Mouse (Mus musculus): ENCODE measurements around the gene Map4k1. TPM values are rescaled to one million over a fixed set of nuclear protein-coding genes. Genes with fewer than 3 reads are reported as not detected.
A peak's percentile ranks its signal among the peaks of the same experiment; 100 is the strongest.

Map4k1 gene
- polyA plus RNA-seq, 1 experiment from 2014 or later: 10.0 TPM

GRCm38 (mm10) chr7:28953476-28954376 is 28.1 kb upstream of the Map4k1 start:
- Histone ChIP-seq H3K9ac (replicated peaks; ENCODE audit: low read depth, low read length) (no peak overlapping the region), H3K27ac (ENCODE audit: low read length) (peak overlapping the region; percentile 12; the same call in 1 of the 2 replicates), H3K4me3 (replicated peaks; ENCODE audit: low read length) (no peak overlapping the region), H3K36me3 (ENCODE audit: control insufficient read depth, insufficient read depth) (no peaks in the 10 kb centered on the region), H3K4me1 (replicated peaks; ENCODE audit: control insufficient read depth, insufficient read depth, low read length) (peaks cover 33% of the 10 kb centered on the region), H3K9me3 (ENCODE audit: control insufficient read depth, low read length) (no peaks in the 10 kb centered on the region), H3K27me3 (replicated peaks; ENCODE audit: control insufficient read depth, insufficient read depth, low read length) (no peaks in the 10 kb centered on the region), H3K4me2 (ENCODE audit: low read length) (no peak overlapping the region)
- 8% methylated on average over 2 of the region's 2 CpGs for WGBS
- peak; percentile 80 for ATAC-seq

- Histone ChIP-seq H3K27ac (ENCODE audit: low read length) (no peak overlapping the region), H3K4me3 (replicated peaks; ENCODE audit: low read length) (no peak overlapping the region), H3K9ac (replicated peaks; ENCODE audit: low read depth, low read length) (no peak overlapping the region), H3K27me3 (replicated peaks; ENCODE audit: control insufficient read depth, insufficient read depth, low read length) (no peaks in the 10 kb centered on the region), H3K36me3 (ENCODE audit: control insufficient read depth, insufficient read depth) (no peaks in the 10 kb centered on the region), H3K4me1 (replicated peaks; ENCODE audit: control insufficient read depth, insufficient read depth, low read length) (peaks cover 44% of the 10 kb centered on the region), H3K9me3 (ENCODE audit: control insufficient read depth, low read length) (no peaks in the 10 kb centered on the region), H3K4me2 (ENCODE audit: low read length) (no peak overlapping the region)
- WGBS: 80% methylated on average over 4 of the region's 4 CpGs
- ATAC-seq: no peak
Measured at GRCm38 (mm10) chr7:28954773-28955172, 27.1 kb upstream of the Map4k1 start.

- Histone ChIP-seq H3K4me1 (replicated peaks; ENCODE audit: control insufficient read depth, insufficient read depth, low read length) (peaks cover 50% of the 10 kb centered on the region), H3K36me3 (ENCODE audit: control insufficient read depth, insufficient read depth) (no peaks in the 10 kb centered on the region)
Measured at GRCm38 (mm10) chr7:28955295-28955897, 26.5 kb upstream of the Map4k1 start.

GRCm38 (mm10) chr7:28956270-28956669 is 25.6 kb upstream of the Map4k1 start:
- Histone ChIP-seq H3K27ac (ENCODE audit: low read length) (no peak overlapping the region), H3K36me3 (ENCODE audit: control insufficient read depth, insufficient read depth) (no peaks in the 10 kb centered on the region), H3K4me3 (replicated peaks; ENCODE audit: low read length) (no peak overlapping the region), H3K27me3 (replicated peaks; ENCODE audit: control insufficient read depth, insufficient read depth, low read length) (no peaks in the 10 kb centered on the region), H3K4me2 (ENCODE audit: low read length) (no peak overlapping the region), H3K4me1 (replicated peaks; ENCODE audit: control insufficient read depth, insufficient read depth, low read length) (peaks cover 59% of the 10 kb centered on the region), H3K9ac (replicated peaks; ENCODE audit: low read depth, low read length) (no peak overlapping the region), H3K9me3 (ENCODE audit: control insufficient read depth, low read length) (no peaks in the 10 kb centered on the region)
- no peak for ATAC-seq
- 86% methylated on average over 1 of the region's 1 CpGs for WGBS

More at GRCm38 (mm10) chr7:28955295-28955897, 26.5 kb upstream of the Map4k1 start:
- no peak overlapping the region for H3K9ac ChIP-seq (replicated peaks; ENCODE audit: low read depth, low read length)
- ATAC-seq: no peak
- no peaks in the 10 kb centered on the region for H3K9me3 ChIP-seq (ENCODE audit: control insufficient read depth, low read length)
- H3K27me3 ChIP-seq (replicated peaks; ENCODE audit: control insufficient read depth, insufficient read depth, low read length): no peaks in the 10 kb centered on the region
- WGBS: 37% methylated on average over 5 of the region's 5 CpGs
- H3K27ac ChIP-seq (ENCODE audit: low read length): no peak overlapping the region
- H3K4me3 ChIP-seq (replicated peaks; ENCODE audit: low read length): no peak overlapping the region
- no peak overlapping the region for H3K4me2 ChIP-seq (ENCODE audit: low read length)

- Histone ChIP-seq H3K4me1 (replicated peaks; ENCODE audit: control insufficient read depth, insufficient read depth, low read length) (peaks cover 58% of the 10 kb centered on the region), H3K27me3 (replicated peaks; ENCODE audit: control insufficient read depth, insufficient read depth, low read length) (no peaks in the 10 kb centered on the region), H3K36me3 (ENCODE audit: control insufficient read depth, insufficient read depth) (no peaks in the 10 kb centered on the region), H3K9ac (replicated peaks; ENCODE audit: low read depth, low read length) (no peak overlapping the region), H3K9me3 (ENCODE audit: control insufficient read depth, low read length) (no peaks in the 10 kb centered on the region), H3K4me2 (ENCODE audit: low read length) (no peak overlapping the region), H3K27ac (ENCODE audit: low read length) (no peak overlapping the region), H3K4me3 (replicated peaks; ENCODE audit: low read length) (no peak overlapping the region)
- 78% methylated on average over 6 of the region's 6 CpGs for WGBS
- ATAC-seq: no peak
Measured at GRCm38 (mm10) chr7:28957286-28957685, 24.6 kb upstream of the Map4k1 start.

GRCm38 (mm10) chr7:28957997-28958725 is 23.7 kb upstream of the Map4k1 start:
- H3K36me3 ChIP-seq (ENCODE audit: control insufficient read depth, insufficient read depth): no peaks in the 10 kb centered on the region
- no peaks in the 10 kb centered on the region for H3K27me3 ChIP-seq (replicated peaks; ENCODE audit: control insufficient read depth, insufficient read depth, low read length)
- 79% methylated on average over 1 of the region's 1 CpGs for WGBS
- no peak overlapping the region for H3K27ac ChIP-seq (ENCODE audit: low read length)
- no peak overlapping the region for H3K4me3 ChIP-seq (replicated peaks; ENCODE audit: low read length)
- no peak overlapping the region for H3K4me2 ChIP-seq (ENCODE audit: low read length)
- H3K9me3 ChIP-seq (ENCODE audit: control insufficient read depth, low read length): no peaks in the 10 kb centered on the region
- ATAC-seq: no peak
- no peak overlapping the region for H3K9ac ChIP-seq (replicated peaks; ENCODE audit: low read depth, low read length)
- H3K4me1 ChIP-seq (replicated peaks; ENCODE audit: control insufficient read depth, insufficient read depth, low read length): peaks cover 57% of the 10 kb centered on the region

- no peak overlapping the region for H3K4me2 ChIP-seq (ENCODE audit: low read length)
- 63% methylated on average over 1 of the region's 1 CpGs for WGBS
- no peaks in the 10 kb centered on the region for H3K27me3 ChIP-seq (replicated peaks; ENCODE audit: control insufficient read depth, insufficient read depth, low read length)
Measured at GRCm38 (mm10) chr7:28958770-28959169, 23.1 kb upstream of the Map4k1 start.

GRCm38 (mm10) chr7:28959505-28960045 is 22.3 kb upstream of the Map4k1 start:
- Histone ChIP-seq H3K9ac (replicated peaks; ENCODE audit: low read depth, low read length) (peak overlapping the region; percentile 18), H3K9me3 (ENCODE audit: control insufficient read depth, low read length) (no peaks in the 10 kb centered on the region), H3K27ac (ENCODE audit: low read length) (no peak overlapping the region), H3K4me2 (ENCODE audit: low read length) (peak overlapping the region; percentile 90), H3K4me3 (replicated peaks; ENCODE audit: low read length) (no peak overlapping the region), H3K4me1 (replicated peaks; ENCODE audit: control insufficient read depth, insufficient read depth, low read length) (peaks cover 47% of the 10 kb centered on the region), H3K36me3 (ENCODE audit: control insufficient read depth, insufficient read depth) (no peaks in the 10 kb centered on the region), H3K27me3 (replicated peaks; ENCODE audit: control insufficient read depth, insufficient read depth, low read length) (no peaks in the 10 kb centered on the region)
- 44% methylated on average over 6 of the region's 6 CpGs for WGBS
- no peak for ATAC-seq

More at GRCm38 (mm10) chr7:28958770-28959169, 23.1 kb upstream of the Map4k1 start:
- Histone ChIP-seq H3K4me1 (replicated peaks; ENCODE audit: control insufficient read depth, insufficient read depth, low read length) (peaks cover 51% of the 10 kb centered on the region), H3K36me3 (ENCODE audit: control insufficient read depth, insufficient read depth) (no peaks in the 10 kb centered on the region), H3K9me3 (ENCODE audit: control insufficient read depth, low read length) (no peaks in the 10 kb centered on the region), H3K27ac (ENCODE audit: low read length) (no peak overlapping the region), H3K4me3 (replicated peaks; ENCODE audit: low read length) (no peak overlapping the region), H3K9ac (replicated peaks; ENCODE audit: low read depth, low read length) (no peak overlapping the region)
- ATAC-seq: no peak
